Mouse (Mus musculus) mature B cell (primary cell): ENCODE measurements around the gene Etnk1.
"Not testable (repeated sequence)": the region's sequence is repeated elsewhere in the genome, so short reads cannot be mapped to it uniquely, and the experiment has no call there.

ENCODE experiments used
- in situ Hi-C: fragments of 300-500 bp; cut with MboI; formaldehyde crosslinking; loops from 2 replicates; pipeline ENCODE4 v1.14.3; 2019

The Etnk1 gene

DNA sequence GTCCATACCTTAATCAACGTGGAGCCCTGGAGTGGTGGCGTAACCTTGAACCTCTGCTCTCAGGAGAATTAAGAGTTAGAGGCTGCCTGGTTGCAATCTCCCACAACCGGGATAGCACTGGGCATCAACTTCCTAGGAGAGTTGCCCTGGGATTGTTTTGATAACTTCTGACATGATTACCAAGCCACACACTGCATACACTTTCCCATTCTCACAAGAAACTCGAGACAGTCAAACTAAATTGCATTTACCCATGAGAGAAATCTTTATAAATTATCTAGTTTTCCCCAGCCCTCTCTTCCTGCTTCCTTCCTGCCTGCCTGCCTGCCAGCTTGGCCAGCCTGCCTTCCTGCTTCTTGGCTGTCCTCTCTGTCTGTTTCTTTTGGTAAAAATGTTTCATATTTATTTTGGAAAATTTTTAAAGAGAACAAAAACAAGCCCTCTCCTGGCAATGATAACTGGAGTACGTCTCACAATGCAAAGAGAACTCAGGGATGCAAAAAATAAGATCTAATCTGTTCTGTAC lies 17.2 kb upstream of the Etnk1 start:
- in situ Hi-C loops = no loop called here

DNA sequence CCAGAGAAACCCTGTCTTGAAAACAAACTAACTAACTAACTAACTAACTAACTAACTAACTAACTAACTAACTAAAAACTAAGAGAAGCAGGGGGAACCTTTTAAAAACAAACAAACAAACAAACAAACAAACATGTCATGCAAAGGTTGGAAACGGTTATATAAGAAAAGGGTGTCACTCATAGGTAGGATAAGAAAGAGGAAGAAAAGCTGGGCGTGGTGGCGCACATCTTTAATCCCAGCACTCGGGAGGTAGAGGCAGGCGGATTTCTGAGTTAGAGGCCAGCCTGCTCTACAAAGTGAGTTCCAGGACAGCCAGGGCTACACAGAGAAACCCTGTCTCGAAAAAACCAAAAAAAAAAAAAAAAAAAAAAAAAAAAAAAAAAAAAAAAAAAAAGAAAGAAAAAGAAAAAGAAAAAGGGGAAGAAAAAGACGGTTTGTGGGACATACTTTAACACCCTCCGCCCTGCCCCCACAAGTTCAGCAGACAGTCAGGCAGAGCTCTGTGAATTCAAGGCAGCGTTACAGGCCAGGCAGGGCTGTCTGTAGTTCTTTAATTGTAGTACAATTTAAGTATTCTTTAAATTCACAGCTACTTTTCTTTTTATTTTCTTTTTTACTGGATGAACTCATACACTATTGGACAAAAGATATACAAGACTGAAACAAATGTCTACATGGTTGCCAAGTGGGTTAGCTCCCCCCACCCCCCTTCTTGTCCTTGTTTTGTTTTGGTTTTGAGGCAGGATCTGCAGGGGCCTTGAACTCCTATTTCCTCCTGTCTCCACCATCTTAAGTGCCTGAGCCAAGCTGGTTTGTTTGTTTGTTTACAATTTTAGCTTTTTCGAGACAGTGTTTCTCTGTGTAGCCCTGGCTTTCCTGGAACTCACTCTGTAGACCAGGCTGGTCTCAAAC lies 15.7 kb upstream of the Etnk1 start:
- in situ Hi-C loops = not testable (repeated sequence)

GRCm38 (mm10) chr6:143152321-143152827 lies 14.6 kb upstream of the Etnk1 start:
- in situ Hi-C loops = no loop called here

GRCm38 (mm10) chr6:143153160-143153559 lies 13.9 kb upstream of the Etnk1 start:
- in situ Hi-C loops = no loop called here

GRCm38 (mm10) chr6:143153751-143154494 lies 13.1 kb upstream of the Etnk1 start:
- in situ Hi-C loops = no loop called here

DNA sequence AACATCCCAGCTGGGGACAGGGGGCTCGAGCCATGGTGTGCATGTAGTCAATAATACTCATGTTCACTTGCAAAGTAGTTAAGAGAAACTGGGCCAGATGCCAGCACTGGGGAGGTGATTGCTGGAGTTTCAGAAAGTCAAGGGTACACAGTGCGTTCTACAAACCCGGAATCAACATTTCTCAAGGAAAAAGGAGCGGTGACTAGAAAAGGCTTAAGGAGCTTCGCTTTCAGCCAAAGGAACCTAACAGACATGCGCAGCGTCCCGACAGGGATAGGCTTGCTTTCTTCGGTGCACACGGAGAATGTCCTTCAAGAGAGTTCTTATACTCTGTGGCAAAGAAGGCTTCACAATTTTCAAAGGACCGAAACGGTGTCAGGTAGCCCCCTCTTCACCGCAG lies 12.1 kb upstream of the Etnk1 start:
- in situ Hi-C loops = no loop called here

DNA sequence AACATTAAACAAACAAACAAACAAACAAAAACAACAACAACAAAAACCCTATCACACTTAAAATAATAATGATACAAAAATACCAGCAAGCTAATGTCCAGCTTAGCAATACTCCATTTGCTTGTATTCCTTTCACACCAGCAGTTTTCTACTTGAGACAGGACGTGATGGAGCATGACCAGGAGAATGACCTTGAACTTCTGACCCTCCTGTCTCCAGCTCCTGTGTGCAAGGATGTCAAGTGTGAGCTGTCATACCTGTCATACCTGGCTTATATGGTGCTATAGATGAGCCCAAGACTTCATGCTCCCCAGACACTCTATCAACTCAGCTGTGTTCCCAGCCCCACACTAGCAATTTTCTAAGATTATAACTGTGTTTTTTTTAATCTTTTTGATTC lies 11.0 kb upstream of the Etnk1 start:
- in situ Hi-C loops = no loop called here

DNA sequence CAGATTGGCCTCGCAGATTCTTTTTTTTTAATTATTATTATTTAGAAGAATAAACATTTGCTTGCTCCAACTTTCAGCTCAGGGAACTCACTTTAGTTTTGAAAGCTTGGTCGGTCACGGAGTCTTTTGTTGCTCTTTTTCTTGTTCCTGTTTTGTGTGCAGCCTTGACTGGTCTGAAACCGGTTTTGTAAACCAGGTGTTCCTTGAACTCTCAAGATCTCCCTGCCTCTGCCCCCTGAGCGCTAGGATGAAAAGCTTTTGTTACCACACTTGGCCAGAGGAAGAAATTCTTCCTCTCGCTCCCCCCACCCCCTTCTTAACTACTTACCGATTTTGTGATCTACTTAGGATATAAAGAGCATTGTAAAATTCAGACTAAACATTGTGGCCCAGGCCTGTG lies 10.3 kb upstream of the Etnk1 start:
- in situ Hi-C loops = no loop called here

- in situ Hi-C loops = no loop called here
Observed at GRCm38 (mm10) chr6:143157401-143157800, 9.6 kb upstream of the Etnk1 start.

GRCm38 (mm10) chr6:143160572-143161231 lies 6.3 kb upstream of the Etnk1 start:
- in situ Hi-C loops = no loop called here

DNA sequence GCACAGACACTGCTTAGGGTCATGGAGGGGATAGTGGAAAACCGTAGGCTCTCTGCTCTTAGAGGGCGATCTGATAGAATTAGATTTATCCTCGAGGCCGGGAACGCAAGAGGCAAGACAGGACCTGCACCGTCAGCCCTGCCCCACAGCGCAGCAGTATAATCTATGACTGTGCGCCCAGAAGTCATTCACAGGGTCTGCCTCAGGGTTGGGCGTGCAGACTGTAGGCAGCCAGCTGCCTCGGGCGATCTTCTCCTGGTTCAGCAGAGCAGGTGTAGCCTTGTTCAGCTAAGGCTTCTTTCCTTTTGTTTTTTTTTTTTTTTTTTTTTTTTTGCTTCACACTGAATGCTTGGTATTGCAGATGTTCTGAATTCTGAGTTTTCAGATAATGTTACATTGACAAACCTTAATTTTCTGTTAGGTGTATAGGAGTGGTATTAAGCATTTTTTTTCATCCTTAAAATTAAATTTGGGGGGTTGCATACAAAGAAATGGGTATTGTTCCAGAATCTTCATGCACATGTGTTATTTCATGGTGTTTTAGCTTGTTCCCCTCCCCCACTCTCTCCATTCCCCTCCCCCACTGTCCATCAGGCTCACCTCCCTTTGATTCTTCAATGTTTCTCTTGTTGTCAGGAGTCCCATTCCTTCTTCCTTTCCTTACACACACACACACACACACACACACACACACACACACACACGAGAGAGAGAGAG lies 4.7 kb upstream of the Etnk1 start:
- in situ Hi-C loops = no loop called here

GRCm38 (mm10) chr6:143163956-143164905 lies 2.8 kb upstream of the Etnk1 start:
- in situ Hi-C loops = no loop called here

- in situ Hi-C loops = loop anchor here (5.0 kb wide), 1 partner anchor 63 kb away; the partner anchor contains the start of gene C2cd5
Observed at GRCm38 (mm10) chr6:143164906-143165255, 2.1 kb upstream of the Etnk1 start.

DNA sequence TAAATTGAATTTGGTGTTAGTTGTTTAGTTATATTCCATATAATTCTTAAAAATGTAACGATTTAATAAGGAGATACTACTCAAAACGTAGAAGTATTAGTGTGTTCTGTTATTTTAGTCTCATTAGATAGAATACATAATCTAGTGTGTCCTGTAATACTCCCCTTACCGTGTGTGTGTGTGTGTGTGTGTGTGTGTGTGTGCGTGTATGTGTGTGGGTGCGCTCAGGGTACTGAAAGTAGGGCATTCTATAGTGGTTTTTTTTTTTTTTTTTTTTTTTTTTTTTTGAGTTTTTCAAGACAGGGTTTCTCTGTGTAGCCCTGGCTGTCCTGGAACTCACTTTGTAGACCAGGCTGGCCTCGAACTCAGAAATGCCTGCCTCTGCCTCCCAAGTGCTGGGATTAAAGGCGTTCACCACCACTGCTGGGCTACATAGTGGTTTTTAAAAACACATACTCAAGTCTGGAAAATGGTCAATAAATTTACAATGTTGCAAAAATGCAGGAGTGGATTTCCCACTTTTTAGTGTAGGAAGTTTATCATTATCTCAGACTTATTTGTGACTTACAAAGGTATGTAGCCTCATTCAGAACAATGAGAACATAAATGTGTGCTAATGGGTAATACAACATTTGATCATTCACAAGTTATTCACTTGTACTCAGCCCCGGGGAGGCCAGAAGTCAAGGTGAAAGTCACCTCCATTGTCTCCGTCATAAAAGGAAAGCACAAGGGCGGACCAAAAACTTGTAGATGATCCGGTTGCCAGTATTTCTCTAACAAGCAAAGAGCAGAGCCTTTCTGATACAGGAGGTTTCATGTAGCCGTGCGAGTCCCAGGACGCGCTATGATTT lies 1.4 kb upstream of the Etnk1 start:
- in situ Hi-C loops = loop anchor here (5.0 kb wide), 1 partner anchor 63 kb away; the partner anchor contains the start of gene C2cd5

GRCm38 (mm10) chr6:143167409-143167919 lies 443 bp downstream of the Etnk1 start:
- in situ Hi-C loops = loop anchor here (5.0 kb wide), 1 partner anchor 65 kb away; the partner anchor contains the start of gene C2cd5

- in situ Hi-C loops = loop anchor here (5.0 kb wide), 1 partner anchor 66 kb away; the partner anchor contains the start of gene C2cd5
Observed at GRCm38 (mm10) chr6:143167981-143168674, 1.1 kb downstream of the Etnk1 start.

GRCm38 (mm10) chr6:143169385-143169784 lies 2.4 kb downstream of the Etnk1 start:
- in situ Hi-C loops = loop anchor here (5.0 kb wide), 1 partner anchor 67 kb away; the partner anchor contains the start of gene C2cd5
